Mouse (Mus musculus): Measurements from ENCODE around the gene Trim14. TPM values are rescaled to one million over a fixed set of nuclear protein-coding genes. Genes with fewer than 3 reads are reported as not detected.

Trim14 gene
- polyA plus RNA-seq, 1 experiment = 0.14 TPM

DNA sequence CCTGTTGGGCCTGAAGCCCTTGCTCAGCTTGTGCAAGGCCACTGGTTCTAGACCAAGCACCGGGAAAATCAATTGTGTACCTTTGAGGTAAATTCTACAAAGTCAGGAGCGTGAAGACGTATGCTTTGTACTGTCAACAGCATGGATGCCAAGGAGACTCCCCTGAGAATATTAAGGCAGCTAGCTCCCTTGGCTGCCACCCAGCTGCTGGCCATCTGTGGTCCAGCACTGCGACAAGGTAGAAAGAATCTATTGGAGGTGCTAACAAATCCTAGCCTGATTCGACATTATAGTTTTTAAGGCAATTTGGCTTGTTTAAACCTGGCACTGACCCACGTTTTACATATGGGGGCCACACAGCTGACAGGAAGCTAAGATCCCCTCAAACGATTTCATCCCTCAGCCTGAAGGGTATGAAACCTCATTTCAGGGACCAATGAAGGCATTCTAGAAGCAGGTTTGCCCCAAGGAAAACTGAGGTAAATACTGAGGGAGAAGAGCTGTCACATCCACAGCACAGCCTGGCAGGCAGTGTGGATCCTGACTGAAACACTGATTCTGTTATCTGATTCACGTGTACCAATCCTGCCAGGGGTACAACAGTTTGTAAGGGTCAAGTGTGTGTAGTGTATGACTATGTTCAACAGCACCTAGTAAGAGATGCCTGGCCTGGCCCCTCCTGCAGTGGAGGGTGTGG, 30.4 kb downstream of the Trim14 start:
- H3K27me3 ChIP-seq (ENCODE audit: control insufficient read depth, insufficient read depth, insufficient read length) = no peaks in the 10 kb centered on the region
- H3K36me3 ChIP-seq (ENCODE audit: control insufficient read depth, insufficient read depth) = no peaks in the 10 kb centered on the region
- no peak overlapping the region for H3K4me3 ChIP-seq
- H3K79me2 ChIP-seq (ENCODE audit: control insufficient read depth, insufficient read depth) = no peaks in the 10 kb centered on the region
- no peak overlapping the region for H3ac ChIP-seq (ENCODE audit: control insufficient read depth, insufficient read length)
- no peak overlapping the region for H3K4me2 ChIP-seq (ENCODE audit: low read depth)
- no peak for TF ChIP-seq MYOD1 (IDR thresholded peaks at IDR 0.05; ENCODE audit: control insufficient read depth in 1 of 3, insufficient read length in 2 of 3, low read depth in 2 of 3)
- no peak for TF ChIP-seq POLR2A (IDR thresholded peaks at IDR 0.05; ENCODE audit: insufficient read length, low read depth)
- no peak for TF ChIP-seq USF1 (IDR thresholded peaks at IDR 0.05; ENCODE audit: low read depth)

GRCm38 (mm10) chr4:46503881-46504280, 32.1 kb downstream of the Trim14 start:
- peaks cover 8% of the 10 kb centered on the region for H3K36me3 ChIP-seq (ENCODE audit: control insufficient read depth, insufficient read depth)
- no peak for TF ChIP-seq E2F4 (IDR thresholded peaks at IDR 0.05; ENCODE audit: insufficient read depth)
- no peak for TF ChIP-seq TCF3 (IDR thresholded peaks at IDR 0.05; ENCODE audit: insufficient read length, low read depth)

DNA sequence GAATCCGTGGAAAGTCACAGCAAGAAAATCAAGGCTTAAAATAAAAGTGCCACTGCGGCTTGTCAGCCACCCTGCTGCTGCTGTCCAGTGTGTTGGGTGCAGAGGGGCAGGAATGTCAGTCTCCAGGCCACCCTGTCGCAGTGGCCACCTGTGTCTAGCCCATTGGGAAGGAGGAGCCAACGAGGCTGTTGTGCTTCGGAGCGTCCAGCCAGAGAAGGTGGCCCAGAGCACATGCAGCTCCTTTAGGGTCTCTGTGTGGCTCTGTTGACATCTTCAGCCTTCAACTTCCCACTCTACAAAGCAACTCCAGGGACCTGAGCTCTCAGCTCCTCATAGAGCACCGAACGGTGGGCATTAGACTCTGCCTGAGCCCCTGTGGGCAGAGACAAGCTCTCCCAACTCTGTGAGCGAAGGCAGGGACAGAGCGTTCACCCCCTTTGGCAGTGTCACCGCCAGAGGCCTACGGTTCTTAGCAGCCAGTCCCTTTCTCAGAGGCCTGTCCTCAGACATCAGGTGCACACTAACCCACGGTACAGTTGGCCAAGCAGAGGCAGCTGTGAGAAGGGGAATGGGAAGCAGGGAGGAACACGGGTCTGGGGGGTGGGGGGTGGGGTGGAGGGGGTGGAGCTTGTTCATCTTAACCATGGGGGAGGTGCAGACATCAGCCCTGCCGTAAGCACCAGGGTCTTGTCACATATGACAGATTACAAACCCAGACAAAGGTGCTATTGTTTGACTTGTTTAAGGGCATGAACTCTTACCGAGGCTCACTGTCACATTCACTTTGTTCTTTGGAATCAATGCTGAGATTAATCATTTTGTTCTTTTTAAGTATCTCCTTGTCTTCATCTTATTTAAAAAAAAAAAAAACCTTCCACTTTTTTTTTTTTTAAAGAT, 33.1 kb downstream of the Trim14 start:
- H3K36me3 ChIP-seq (ENCODE audit: control insufficient read depth, insufficient read depth) = peaks cover 8% of the 10 kb centered on the region
- TF ChIP-seq TCF3 (IDR thresholded peaks at IDR 0.05; ENCODE audit: insufficient read length, low read depth) (no peak), POLR2A (IDR thresholded peaks at IDR 0.05; ENCODE audit: insufficient read length, low read depth) (no peak), E2F4 (IDR thresholded peaks at IDR 0.05; ENCODE audit: insufficient read depth) (no peak), TCF12 (IDR thresholded peaks at IDR 0.05; ENCODE audit: insufficient read depth, poor library complexity, severe bottlenecking) (no peak), CEBPB (IDR thresholded peaks at IDR 0.05; ENCODE audit: insufficient read depth, poor library complexity, severe bottlenecking) (no peak), MYOD1 (IDR thresholded peaks at IDR 0.05; ENCODE audit: control insufficient read depth in 1 of 3, insufficient read length in 2 of 3, low read depth in 2 of 3) (no peak), MAX (IDR thresholded peaks at IDR 0.05; ENCODE audit: low read depth) (no peak), SRF (IDR thresholded peaks at IDR 0.05; ENCODE audit: control insufficient read depth, insufficient read length, low read depth) (no peak), POLR2AphosphoS2 (IDR thresholded peaks at IDR 0.05; ENCODE audit: insufficient read length, low read depth) (no peak), MYOG (IDR thresholded peaks at IDR 0.05; ENCODE audit: control insufficient read depth in 1 of 3, insufficient read depth in 1 of 3, insufficient read length in 2 of 3, low read depth in 2 of 3) (no peak), REST (IDR thresholded peaks at IDR 0.05; ENCODE audit: insufficient read depth, insufficient read length) (no peak)
- H3K4me2 ChIP-seq (ENCODE audit: low read depth) = no peak overlapping the region
- H3ac ChIP-seq (ENCODE audit: control insufficient read depth, insufficient read length) = no peak overlapping the region
- H3K27me3 ChIP-seq (ENCODE audit: control insufficient read depth, insufficient read depth, insufficient read length) = no peaks in the 10 kb centered on the region
- no peak overlapping the region for H3K4me3 ChIP-seq
- no peaks in the 10 kb centered on the region for H3K79me2 ChIP-seq (ENCODE audit: control insufficient read depth, insufficient read depth)

More at GRCm38 (mm10) chr4:46503881-46504280, 32.1 kb downstream of the Trim14 start:
- Histone ChIP-seq H3K27me3 (ENCODE audit: control insufficient read depth, insufficient read depth, insufficient read length) (no peaks in the 10 kb centered on the region), H3K4me2 (ENCODE audit: low read depth) (no peak overlapping the region), H3K4me3 (no peak overlapping the region), H3ac (ENCODE audit: control insufficient read depth, insufficient read length) (no peak overlapping the region), H3K79me2 (ENCODE audit: control insufficient read depth, insufficient read depth) (no peaks in the 10 kb centered on the region)

GRCm38 (mm10) chr4:46498976-46499375, 37.0 kb downstream of the Trim14 start:
- no peak for TF ChIP-seq REST (IDR thresholded peaks at IDR 0.05; ENCODE audit: insufficient read depth, insufficient read length)
- no peak for TF ChIP-seq POLR2A (IDR thresholded peaks at IDR 0.05; ENCODE audit: insufficient read length, low read depth)
- TF ChIP-seq USF1 (IDR thresholded peaks at IDR 0.05; ENCODE audit: low read depth) = no peak
- no peak for TF ChIP-seq CEBPB (IDR thresholded peaks at IDR 0.05; ENCODE audit: insufficient read depth, poor library complexity, severe bottlenecking)
- no peak for TF ChIP-seq MAX (IDR thresholded peaks at IDR 0.05; ENCODE audit: low read depth)
- TF ChIP-seq TCF3 (IDR thresholded peaks at IDR 0.05; ENCODE audit: insufficient read length, low read depth) = no peak
- no peak for TF ChIP-seq E2F4 (IDR thresholded peaks at IDR 0.05; ENCODE audit: insufficient read depth)
- no peak for TF ChIP-seq POLR2AphosphoS2 (IDR thresholded peaks at IDR 0.05; ENCODE audit: insufficient read length, low read depth)
- no peak for TF ChIP-seq MYOG (IDR thresholded peaks at IDR 0.05; ENCODE audit: control insufficient read depth in 1 of 3, insufficient read depth in 1 of 3, insufficient read length in 2 of 3, low read depth in 2 of 3)
- no peak for TF ChIP-seq SRF (IDR thresholded peaks at IDR 0.05; ENCODE audit: control insufficient read depth, insufficient read length, low read depth)
- TF ChIP-seq MYOD1 (IDR thresholded peaks at IDR 0.05; ENCODE audit: control insufficient read depth in 1 of 3, insufficient read length in 2 of 3, low read depth in 2 of 3) = no peak
- no peak for TF ChIP-seq TCF12 (IDR thresholded peaks at IDR 0.05; ENCODE audit: insufficient read depth, poor library complexity, severe bottlenecking)
- Histone ChIP-seq H3K79me2 (ENCODE audit: control insufficient read depth, insufficient read depth) (no peaks in the 10 kb centered on the region), H3K4me3 (no peak overlapping the region), H3K27me3 (ENCODE audit: control insufficient read depth, insufficient read depth, insufficient read length) (no peaks in the 10 kb centered on the region), H3K36me3 (ENCODE audit: control insufficient read depth, insufficient read depth) (peaks cover 13% of the 10 kb centered on the region), H3K4me2 (ENCODE audit: low read depth) (no peak overlapping the region), H3ac (ENCODE audit: control insufficient read depth, insufficient read length) (no peak overlapping the region)

GRCm38 (mm10) chr4:46498511-46498910, 37.4 kb downstream of the Trim14 start:
- Histone ChIP-seq H3K36me3 (ENCODE audit: control insufficient read depth, insufficient read depth) (peaks cover 14% of the 10 kb centered on the region), H3K27me3 (ENCODE audit: control insufficient read depth, insufficient read depth, insufficient read length) (no peaks in the 10 kb centered on the region), H3K79me2 (ENCODE audit: control insufficient read depth, insufficient read depth) (no peaks in the 10 kb centered on the region), H3K4me2 (ENCODE audit: low read depth) (no peak overlapping the region), H3ac (ENCODE audit: control insufficient read depth, insufficient read length) (no peak overlapping the region), H3K4me3 (no peak overlapping the region)
- TF ChIP-seq TCF12 (IDR thresholded peaks at IDR 0.05; ENCODE audit: insufficient read depth, poor library complexity, severe bottlenecking) = no peak
- TF ChIP-seq E2F4 (IDR thresholded peaks at IDR 0.05; ENCODE audit: insufficient read depth) = no peak
- TF ChIP-seq USF1 (IDR thresholded peaks at IDR 0.05; ENCODE audit: low read depth) = no peak
- TF ChIP-seq CEBPB (IDR thresholded peaks at IDR 0.05; ENCODE audit: insufficient read depth, poor library complexity, severe bottlenecking) = no peak
- no peak for TF ChIP-seq SRF (IDR thresholded peaks at IDR 0.05; ENCODE audit: control insufficient read depth, insufficient read length, low read depth)
- TF ChIP-seq TCF3 (IDR thresholded peaks at IDR 0.05; ENCODE audit: insufficient read length, low read depth) = no peak
- TF ChIP-seq MAX (IDR thresholded peaks at IDR 0.05; ENCODE audit: low read depth) = no peak
- TF ChIP-seq MYOG (IDR thresholded peaks at IDR 0.05; ENCODE audit: control insufficient read depth in 1 of 3, insufficient read depth in 1 of 3, insufficient read length in 2 of 3, low read depth in 2 of 3) = no peak
- no peak for TF ChIP-seq POLR2AphosphoS2 (IDR thresholded peaks at IDR 0.05; ENCODE audit: insufficient read length, low read depth)
- TF ChIP-seq POLR2A (IDR thresholded peaks at IDR 0.05; ENCODE audit: insufficient read length, low read depth) = no peak
- no peak for TF ChIP-seq MYOD1 (IDR thresholded peaks at IDR 0.05; ENCODE audit: control insufficient read depth in 1 of 3, insufficient read length in 2 of 3, low read depth in 2 of 3)
